Mouse (Mus musculus): ENCODE data around the gene Adgrg2.

GRCm38 (mm10) chrX:160418397-160418796 is 27.9 kb downstream of the Adgrg2 start:
- TF ChIP-seq POLR2A (IDR thresholded peaks at IDR 0.05; ENCODE audit: low read depth, low read length) (no peak), GABPA (IDR thresholded peaks at IDR 0.05; ENCODE audit: insufficient replicate concordance, low read depth, low read length) (no peak), CTCF (conservative IDR thresholded peaks at IDR 0.05 in 1 of 2, IDR thresholded peaks at IDR 0.05 in 1 of 2; ENCODE audit: low read depth in 2 of 2, low read length in 2 of 2) (no peak), ETS1 (conservative IDR thresholded peaks at IDR 0.05; ENCODE audit: low read depth, low read length) (no peak), EP300 (IDR thresholded peaks at IDR 0.05; ENCODE audit: low read length) (no peak), ZC3H11A (IDR thresholded peaks at IDR 0.05; ENCODE audit: low read depth, low read length) (no peak), USF2 (conservative IDR thresholded peaks at IDR 0.05; ENCODE audit: low read depth, low read length) (no peak), NRF1 (IDR thresholded peaks at IDR 0.05; ENCODE audit: low read depth, low read length) (no peak)
